39 mouse cellular contexts compared by ENCODE assay signal in genomic region chr13:54808067-54808466, GRCm38 (mm10). TPM values are rescaled to one million over a fixed set of nuclear protein-coding genes. Genes with fewer than 3 reads are reported as not detected.
"Had no signal": no experiment of that assay in that cellular context is flagged by ENCODE, and none has a peak within 500 bp of the region (broad histone marks: within the 10 kb centered on the region; RNA-seq: fewer than 3 reads in every experiment).

No protein-coding gene starts in this region.

- H3K9ac ChIP-seq: forebrain, postnatal 0 days; heart, embryonic 12.5 days; hindbrain, embryonic 12.5 days; hindbrain, embryonic 14.5 days; intestine, embryonic 15.5 days; limb, embryonic 12.5 days; liver, embryonic 12.5 days; liver, embryonic 14.5 days had no signal

- H3K4me2 ChIP-seq: heart, embryonic 12.5 days; hindbrain, embryonic 12.5 days; hindbrain, embryonic 14.5 days; intestine, embryonic 15.5 days; limb, embryonic 12.5 days; liver, embryonic 12.5 days had no signal

- H3K4me1 ChIP-seq: heart, embryonic 10.5 days; heart, embryonic 12.5 days; intestine, embryonic 15.5 days; limb, embryonic 12.5 days; liver, embryonic 12.5 days had no signal

- H3K27ac ChIP-seq: heart, adult 2 months; heart, embryonic 10.5 days; hindbrain, embryonic 10.5 days; hindbrain, embryonic 12.5 days; hindbrain, embryonic 14.5 days; intestine, embryonic 15.5 days; limb, embryonic 10.5 days; limb, embryonic 12.5 days; liver, embryonic 12.5 days; liver, embryonic 14.5 days had no signal

- ATAC-seq: forebrain, postnatal 0 days; hindbrain, embryonic 16.5 days; inflammation-experienced regulatory T-cells, adult 6 months; intestine, embryonic 15.5 days; intestine, postnatal 0 days; liver, embryonic 12.5 days had no signal

- H3K36me3 ChIP-seq: heart, embryonic 10.5 days; heart, embryonic 12.5 days; hindbrain, embryonic 10.5 days; hindbrain, embryonic 12.5 days; intestine, embryonic 15.5 days; limb, embryonic 10.5 days; limb, embryonic 12.5 days; liver, embryonic 12.5 days had no signal

- DNase-seq: forebrain, postnatal 0 days; gastrocnemius, postnatal 14 days; gastrocnemius, postnatal 36 days; heart, adult 11 months; heart, adult 2 months; heart, postnatal 10 days; heart, postnatal 4 days; kidney, adult 18-20 months; kidney, adult 8-10 months; kidney, postnatal 10 days; kidney, postnatal 25 days; kidney, postnatal 4 days; layer of hippocampus, adult 9-11 months had no signal

- H3K4me3 ChIP-seq: heart, adult 2 months; heart, embryonic 10.5 days; heart, embryonic 12.5 days; hindbrain, embryonic 10.5 days; hindbrain, embryonic 12.5 days; intestine, embryonic 15.5 days; limb, embryonic 10.5 days; limb, embryonic 12.5 days; liver, embryonic 12.5 days had no signal

- H3K9me3 ChIP-seq: heart, embryonic 10.5 days; hindbrain, embryonic 10.5 days; hindbrain, embryonic 12.5 days; intestine, embryonic 15.5 days; limb, embryonic 10.5 days; limb, embryonic 12.5 days; liver, embryonic 12.5 days had no signal

RNA-seq across cellular contexts. Expression of gene Eif4e1b, which starts 24.3 kb away (rescaled TPM):
- total RNA-seq: forebrain, postnatal 0 days; gastrocnemius, adult 18-20 months; gastrocnemius, adult 8-10 months; gastrocnemius, postnatal 14 days; gastrocnemius, postnatal 36 days; heart, adult 2 months; heart, postnatal 10 days; heart, postnatal 25 days; heart, postnatal 4 days; left cerebral cortex, adult 8-10 months; left cerebral cortex, postnatal 36 days; liver, adult 2 months had no signal
- polyA plus RNA-seq: forebrain, postnatal 0 days; frontal cortex, adult 2 months; gonadal fat pad, adult 2 months; heart, adult 2 months; heart, embryonic 10.5 days; heart, embryonic 12.5 days; heart, embryonic 14.5 days; heart, embryonic 16.5 days; hindbrain, embryonic 10.5 days; hindbrain, embryonic 12.5 days; hindbrain, embryonic 14.5 days; hindbrain, embryonic 16.5 days; inflammation-experienced regulatory T-cells, adult 6 months; intestine, embryonic 15.5 days; intestine, postnatal 0 days; kidney, embryonic 14.5 days; kidney, embryonic 16.5 days; limb, embryonic 10.5 days; limb, embryonic 12.5 days; limb, embryonic 14.5 days; liver, adult 2 months; liver, embryonic 12.5 days; liver, embryonic 14.5 days had no signal

RNA-seq across cellular contexts. Expression of gene Sncb, which starts 41.7 kb away (rescaled TPM):
- total RNA-seq: gastrocnemius, adult 18-20 months; gastrocnemius, postnatal 36 days; heart, adult 2 months; heart, postnatal 10 days; heart, postnatal 25 days; heart, postnatal 4 days; liver, adult 2 months had no signal
- polyA plus RNA-seq: gonadal fat pad, adult 2 months; heart, embryonic 14.5 days; heart, embryonic 16.5 days; kidney, embryonic 14.5 days; kidney, embryonic 16.5 days; limb, embryonic 10.5 days; limb, embryonic 12.5 days; liver, adult 2 months; liver, embryonic 12.5 days had no signal

RNA-seq across cellular contexts. Expression of gene Gprin1, which starts 58.4 kb away (rescaled TPM):
- total RNA-seq: gastrocnemius, adult 18-20 months; gastrocnemius, postnatal 36 days; heart, adult 2 months; heart, postnatal 25 days; liver, adult 2 months had no signal
- polyA plus RNA-seq: heart, adult 2 months; heart, embryonic 16.5 days; inflammation-experienced regulatory T-cells, adult 6 months; liver, adult 2 months had no signal
